Mouse (Mus musculus): Measurements from ENCODE around the gene Mtm1. TPM values are rescaled to one million over a fixed set of nuclear protein-coding genes. Genes with fewer than 3 reads are reported as not detected.

Mtm1 gene
- polyA plus RNA-seq (2015; fragmentation: Nextera tagmentation; extraction: Ambion mirVana) = 4.7 and 5.0 TPM in 2 replicates

DNA sequence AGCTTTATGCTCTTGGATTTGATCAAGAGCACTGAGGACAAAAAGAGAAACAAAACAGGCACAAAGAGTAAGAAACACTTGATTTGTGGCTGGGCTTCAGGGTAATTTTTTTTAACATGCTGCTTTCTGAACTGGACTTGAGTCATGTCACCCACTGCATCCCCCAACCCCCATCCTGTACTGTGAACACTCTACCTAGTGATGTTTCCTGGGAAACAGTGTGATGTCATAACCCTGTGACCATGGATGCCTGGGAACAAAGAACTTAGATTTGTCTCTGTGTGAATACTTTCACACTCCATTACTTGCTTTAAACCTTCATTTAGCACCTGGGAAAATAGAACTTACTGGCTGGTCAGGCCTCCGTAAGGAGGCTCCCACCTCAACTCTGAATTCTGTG, at the start of gene Mtm1:
Gene Mtm1 (plus strand): TSS at position 301 of the 400 bp plus-strand sequence.
- no peaks in the 10 kb centered on the region for H3K27me3 ChIP-seq (replicated peaks; ENCODE audit: control insufficient read depth, insufficient read depth, low read length)
- no peak within 1 kb of the TSS for H3K4me3 ChIP-seq (ENCODE audit: low read length)
- ATAC-seq = no peak
- 75% methylated on average over 1 of the region's 1 CpGs for WGBS
- H3K4me2 ChIP-seq (ENCODE audit: low read length) = no peak within 1 kb of the TSS
- H3K9me3 ChIP-seq (ENCODE audit: control insufficient read depth, low read length) = no peaks in the 10 kb centered on the region
- no peaks in the 10 kb centered on the region for H3K36me3 ChIP-seq (ENCODE audit: control insufficient read depth, insufficient read depth, low read length)
- H3K27ac ChIP-seq (ENCODE audit: low read depth, low read length) = no peak within 1 kb of the TSS
- H3K9ac ChIP-seq (ENCODE audit: low read depth, low read length) = no peak within 1 kb of the TSS
- no peaks in the 10 kb centered on the region for H3K4me1 ChIP-seq (ENCODE audit: control insufficient read depth, insufficient read depth, low read depth, low read length)

- no peak overlapping the region for H3K27ac ChIP-seq (ENCODE audit: low read depth, low read length)
- no peak overlapping the region for H3K9ac ChIP-seq (ENCODE audit: low read depth, low read length)
- H3K9me3 ChIP-seq (ENCODE audit: control insufficient read depth, low read length) = no peaks in the 10 kb centered on the region
- WGBS = 77% methylated on average over 3 of the region's 3 CpGs
- H3K36me3 ChIP-seq (ENCODE audit: control insufficient read depth, insufficient read depth, low read length) = no peaks in the 10 kb centered on the region
- ATAC-seq = no peak
- no peak overlapping the region for H3K4me2 ChIP-seq (ENCODE audit: low read length)
- H3K4me1 ChIP-seq (ENCODE audit: control insufficient read depth, insufficient read depth, low read depth, low read length) = no peaks in the 10 kb centered on the region
- no peak overlapping the region for H3K4me3 ChIP-seq (ENCODE audit: low read length)
- H3K27me3 ChIP-seq (replicated peaks; ENCODE audit: control insufficient read depth, insufficient read depth, low read length) = no peaks in the 10 kb centered on the region
These were observed 29.0 kb upstream of the Mtm1 start for GRCm38 (mm10) chrX:71181526-71181925.

DNA sequence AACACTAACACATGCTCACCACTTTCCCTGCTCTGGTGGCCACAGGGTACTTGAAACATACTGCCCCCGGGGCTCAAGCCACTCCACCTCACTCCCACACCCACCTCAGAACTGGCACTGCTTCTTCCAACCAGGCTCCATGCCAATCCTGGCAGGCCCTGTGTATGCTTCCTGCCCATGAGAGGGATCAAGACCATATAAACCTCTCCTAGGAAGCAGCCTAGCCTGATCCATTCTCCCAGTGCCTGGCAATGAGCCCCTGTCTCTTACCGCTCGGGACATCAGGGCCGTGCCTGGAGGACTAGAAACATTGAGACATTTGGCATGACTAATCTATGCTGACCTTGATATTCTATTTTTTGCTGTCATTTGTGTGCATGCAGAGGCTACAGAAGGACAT, 26.9 kb upstream of the Mtm1 start:
- Histone ChIP-seq H3K4me1 (ENCODE audit: control insufficient read depth, insufficient read depth, low read depth, low read length) (no peaks in the 10 kb centered on the region), H3K4me3 (ENCODE audit: low read length) (no peak overlapping the region), H3K4me2 (ENCODE audit: low read length) (no peak overlapping the region), H3K27me3 (replicated peaks; ENCODE audit: control insufficient read depth, insufficient read depth, low read length) (no peaks in the 10 kb centered on the region), H3K27ac (ENCODE audit: low read depth, low read length) (no peak overlapping the region), H3K9me3 (ENCODE audit: control insufficient read depth, low read length) (no peaks in the 10 kb centered on the region), H3K9ac (ENCODE audit: low read depth, low read length) (no peak overlapping the region), H3K36me3 (ENCODE audit: control insufficient read depth, insufficient read depth, low read length) (no peaks in the 10 kb centered on the region)
- ATAC-seq = no peak
- WGBS = 66% methylated on average over 4 of the region's 4 CpGs

DNA sequence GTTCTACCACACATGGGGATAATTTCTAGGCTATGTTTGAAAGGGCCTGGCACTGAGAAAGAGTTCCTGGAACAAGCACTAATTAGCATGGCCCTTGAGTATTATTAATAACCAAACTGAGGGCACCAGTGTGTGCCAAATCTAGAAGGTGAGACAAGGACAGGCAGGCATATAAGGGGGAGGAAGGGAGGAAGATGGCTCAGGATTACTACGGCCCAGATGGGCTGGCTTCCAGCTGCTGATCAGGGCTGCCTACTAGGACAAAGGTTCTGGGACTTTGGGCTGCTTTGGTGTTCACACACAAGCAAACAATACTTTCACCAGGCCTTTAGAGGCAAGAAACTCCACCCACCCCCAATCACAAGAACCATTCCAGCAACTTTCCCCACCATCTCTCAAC, 24.2 kb upstream of the Mtm1 start:
- WGBS = 87% methylated on average over 1 of the region's 1 CpGs

GRCm38 (mm10) chrX:71204776-71205175, 5.8 kb upstream of the Mtm1 start:
- no peak overlapping the region for H3K4me2 ChIP-seq (ENCODE audit: low read length)
- no peak overlapping the region for H3K4me3 ChIP-seq (ENCODE audit: low read length)
- WGBS = 65% methylated on average over 2 of the region's 2 CpGs
- no peaks in the 10 kb centered on the region for H3K36me3 ChIP-seq (ENCODE audit: control insufficient read depth, insufficient read depth, low read length)
- no peaks in the 10 kb centered on the region for H3K4me1 ChIP-seq (ENCODE audit: control insufficient read depth, insufficient read depth, low read depth, low read length)
- ATAC-seq = no peak
- no peak overlapping the region for H3K9ac ChIP-seq (ENCODE audit: low read depth, low read length)
- no peak overlapping the region for H3K27ac ChIP-seq (ENCODE audit: low read depth, low read length)
- no peaks in the 10 kb centered on the region for H3K9me3 ChIP-seq (ENCODE audit: control insufficient read depth, low read length)
- no peaks in the 10 kb centered on the region for H3K27me3 ChIP-seq (replicated peaks; ENCODE audit: control insufficient read depth, insufficient read depth, low read length)

More for the DNA sequence above, 24.2 kb upstream of the Mtm1 start:
- no peak overlapping the region for H3K9ac ChIP-seq (ENCODE audit: low read depth, low read length)
- H3K4me3 ChIP-seq (ENCODE audit: low read length) = no peak overlapping the region
- H3K36me3 ChIP-seq (ENCODE audit: control insufficient read depth, insufficient read depth, low read length) = no peaks in the 10 kb centered on the region
- ATAC-seq = no peak
- no peaks in the 10 kb centered on the region for H3K9me3 ChIP-seq (ENCODE audit: control insufficient read depth, low read length)
- H3K27ac ChIP-seq (ENCODE audit: low read depth, low read length) = no peak overlapping the region
- H3K4me2 ChIP-seq (ENCODE audit: low read length) = no peak overlapping the region
- no peaks in the 10 kb centered on the region for H3K4me1 ChIP-seq (ENCODE audit: control insufficient read depth, insufficient read depth, low read depth, low read length)
- no peaks in the 10 kb centered on the region for H3K27me3 ChIP-seq (replicated peaks; ENCODE audit: control insufficient read depth, insufficient read depth, low read length)

DNA sequence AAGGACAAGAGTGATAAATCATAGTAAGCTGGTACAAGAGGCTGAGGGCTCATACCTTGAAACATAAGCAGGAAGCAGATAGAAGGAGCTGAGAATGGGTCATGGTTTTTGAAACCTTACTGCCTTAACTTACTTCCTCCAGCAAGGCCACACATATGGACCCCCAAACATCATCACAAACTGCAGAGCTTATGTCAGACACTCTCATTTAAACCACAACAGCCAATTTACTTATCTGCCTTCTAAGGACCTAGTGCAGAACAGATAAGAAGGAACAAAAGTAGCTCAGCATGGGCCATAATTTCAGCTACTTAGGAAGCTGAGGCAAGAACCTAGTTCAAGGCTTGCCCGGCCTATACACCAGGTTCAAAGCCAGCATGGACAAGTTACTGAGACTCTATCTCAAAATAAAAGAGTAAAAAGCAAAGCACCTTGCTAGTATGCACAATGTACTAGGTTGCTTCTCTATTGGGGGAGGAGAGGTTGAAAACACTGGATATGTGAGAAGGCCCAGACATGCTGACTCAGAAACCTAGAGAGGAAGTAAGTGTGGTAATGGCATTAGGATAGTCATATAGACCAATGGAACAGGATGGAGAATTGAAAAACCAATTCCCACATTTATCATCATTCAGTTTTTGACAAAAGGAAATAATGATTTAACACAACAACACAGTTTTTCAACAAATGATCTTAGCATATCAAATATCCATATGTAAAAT, 4.6 kb upstream of the Mtm1 start:
- Histone ChIP-seq H3K9me3 (ENCODE audit: control insufficient read depth, low read length) (no peaks in the 10 kb centered on the region), H3K4me2 (ENCODE audit: low read length) (no peak overlapping the region), H3K27me3 (replicated peaks; ENCODE audit: control insufficient read depth, insufficient read depth, low read length) (no peaks in the 10 kb centered on the region), H3K4me1 (ENCODE audit: control insufficient read depth, insufficient read depth, low read depth, low read length) (no peaks in the 10 kb centered on the region), H3K36me3 (ENCODE audit: control insufficient read depth, insufficient read depth, low read length) (no peaks in the 10 kb centered on the region), H3K27ac (ENCODE audit: low read depth, low read length) (no peak overlapping the region), H3K9ac (ENCODE audit: low read depth, low read length) (no peak overlapping the region), H3K4me3 (ENCODE audit: low read length) (no peak overlapping the region)
- WGBS = 95% methylated on average over 1 of the region's 1 CpGs
- ATAC-seq = no peak

GRCm38 (mm10) chrX:71206595-71206994, 4.0 kb upstream of the Mtm1 start:
- Histone ChIP-seq H3K27me3 (replicated peaks; ENCODE audit: control insufficient read depth, insufficient read depth, low read length) (no peaks in the 10 kb centered on the region), H3K4me1 (ENCODE audit: control insufficient read depth, insufficient read depth, low read depth, low read length) (no peaks in the 10 kb centered on the region), H3K9me3 (ENCODE audit: control insufficient read depth, low read length) (no peaks in the 10 kb centered on the region), H3K4me2 (ENCODE audit: low read length) (no peak overlapping the region), H3K36me3 (ENCODE audit: control insufficient read depth, insufficient read depth, low read length) (no peaks in the 10 kb centered on the region), H3K4me3 (ENCODE audit: low read length) (no peak overlapping the region), H3K9ac (ENCODE audit: low read depth, low read length) (no peak overlapping the region), H3K27ac (ENCODE audit: low read depth, low read length) (no peak overlapping the region)
- ATAC-seq = no peak
- WGBS = 86% methylated on average over 1 of the region's 1 CpGs

DNA sequence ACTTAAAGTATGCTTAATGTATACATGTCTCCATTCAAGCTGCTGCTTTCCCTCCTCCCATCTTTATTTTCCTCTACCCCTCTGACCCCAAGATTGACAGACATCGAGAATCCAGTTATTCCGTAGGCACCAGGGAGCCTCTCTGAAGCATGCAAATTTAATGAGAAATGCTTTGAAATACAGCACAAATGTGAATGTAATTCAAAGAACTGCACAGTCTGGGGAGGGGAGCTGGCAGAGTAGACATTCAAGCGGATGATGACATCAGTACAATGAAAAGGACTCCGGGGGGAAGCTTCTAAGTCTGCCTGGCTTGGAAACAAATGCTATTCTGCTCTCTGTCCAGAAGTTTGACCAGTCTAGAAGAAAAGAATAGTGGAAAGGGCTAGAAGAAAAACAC, 2.3 kb downstream of the Mtm1 start:
- Histone ChIP-seq H3K9ac (ENCODE audit: low read depth, low read length) (no peak overlapping the region), H3K36me3 (ENCODE audit: control insufficient read depth, insufficient read depth, low read length) (no peaks in the 10 kb centered on the region), H3K4me1 (ENCODE audit: control insufficient read depth, insufficient read depth, low read depth, low read length) (no peaks in the 10 kb centered on the region), H3K27ac (ENCODE audit: low read depth, low read length) (no peak overlapping the region), H3K27me3 (replicated peaks; ENCODE audit: control insufficient read depth, insufficient read depth, low read length) (no peaks in the 10 kb centered on the region), H3K4me2 (ENCODE audit: low read length) (no peak overlapping the region), H3K9me3 (ENCODE audit: control insufficient read depth, low read length) (no peaks in the 10 kb centered on the region), H3K4me3 (ENCODE audit: low read length) (no peak overlapping the region)
- WGBS = 39% methylated on average over 4 of the region's 4 CpGs
- ATAC-seq = no peak

DNA sequence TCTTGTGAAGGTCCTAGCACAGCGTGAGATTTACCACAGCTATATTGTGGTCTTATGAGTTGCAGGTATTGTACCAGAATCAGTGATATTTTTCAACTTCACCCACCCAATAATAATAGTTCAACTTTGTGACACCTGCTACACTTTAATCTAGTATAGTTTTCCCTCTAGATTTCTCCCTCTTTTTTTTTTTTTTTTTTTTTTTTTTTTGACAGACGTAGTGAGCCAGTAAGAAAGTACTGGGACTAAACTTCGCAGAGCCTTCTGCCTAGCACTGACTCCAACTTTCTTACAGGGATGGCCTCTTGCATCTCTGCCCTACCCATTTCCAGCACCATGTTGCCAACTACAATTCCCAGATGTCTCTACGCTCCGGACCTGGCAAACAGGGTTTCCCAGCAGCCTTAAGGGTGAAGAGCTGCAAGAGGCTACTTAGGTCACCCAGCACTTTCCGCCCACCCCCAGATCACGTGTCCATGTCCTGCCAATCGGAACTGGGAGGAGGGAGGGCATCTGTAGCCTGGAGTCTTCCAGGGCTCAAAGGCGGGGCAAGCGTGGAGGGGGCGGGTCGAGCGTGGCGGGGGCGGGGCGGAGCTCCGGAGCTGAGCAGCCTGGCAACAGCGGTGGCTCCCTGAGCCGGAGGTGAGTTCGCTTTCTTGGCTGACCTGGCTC, 4.0 kb downstream of the Mtm1 start:
- H3K4me1 ChIP-seq (ENCODE audit: control insufficient read depth, insufficient read depth, low read depth, low read length) = no peaks in the 10 kb centered on the region
- peak overlapping the region; percentile 68 for H3K9ac ChIP-seq (ENCODE audit: low read depth, low read length)
- H3K36me3 ChIP-seq (ENCODE audit: control insufficient read depth, insufficient read depth, low read length) = no peaks in the 10 kb centered on the region
- no peaks in the 10 kb centered on the region for H3K9me3 ChIP-seq (ENCODE audit: control insufficient read depth, low read length)
- peak overlapping the region; percentile 57 for H3K4me3 ChIP-seq (ENCODE audit: low read length)
- H3K4me2 ChIP-seq (ENCODE audit: low read length) = peak overlapping the region; percentile 77
- peak; percentile 98 for ATAC-seq
- no peak overlapping the region for H3K27ac ChIP-seq (ENCODE audit: low read depth, low read length)
- 14% methylated on average over 20 of the region's 20 CpGs for WGBS
- no peaks in the 10 kb centered on the region for H3K27me3 ChIP-seq (replicated peaks; ENCODE audit: control insufficient read depth, insufficient read depth, low read length)
